Mouse (Mus musculus) G1E-ER4 (cell line): Measurements from ENCODE around the gene Btbd9. TPM values are rescaled to one million over a fixed set of nuclear protein-coding genes. Genes with fewer than 3 reads are reported as not detected.

Experiments used
- GATA1 ChIP-seq: IDR thresholded peaks from one replicate; pipeline ENCODE4 v1.8.0; 2012; ENCODE audit warnings: low read length, inconsistent platforms
- polyA plus RNA-seq: library from polyadenylated mRNA; stranded (reverse); fragments of >175 nt; gene quantifications from 2 replicates; pipeline ENCODE4 v1.2.3, GENCODE M21; 2012

The Btbd9 gene
- polyA plus RNA-seq, 1 experiment: 84.3 TPM

DNA sequence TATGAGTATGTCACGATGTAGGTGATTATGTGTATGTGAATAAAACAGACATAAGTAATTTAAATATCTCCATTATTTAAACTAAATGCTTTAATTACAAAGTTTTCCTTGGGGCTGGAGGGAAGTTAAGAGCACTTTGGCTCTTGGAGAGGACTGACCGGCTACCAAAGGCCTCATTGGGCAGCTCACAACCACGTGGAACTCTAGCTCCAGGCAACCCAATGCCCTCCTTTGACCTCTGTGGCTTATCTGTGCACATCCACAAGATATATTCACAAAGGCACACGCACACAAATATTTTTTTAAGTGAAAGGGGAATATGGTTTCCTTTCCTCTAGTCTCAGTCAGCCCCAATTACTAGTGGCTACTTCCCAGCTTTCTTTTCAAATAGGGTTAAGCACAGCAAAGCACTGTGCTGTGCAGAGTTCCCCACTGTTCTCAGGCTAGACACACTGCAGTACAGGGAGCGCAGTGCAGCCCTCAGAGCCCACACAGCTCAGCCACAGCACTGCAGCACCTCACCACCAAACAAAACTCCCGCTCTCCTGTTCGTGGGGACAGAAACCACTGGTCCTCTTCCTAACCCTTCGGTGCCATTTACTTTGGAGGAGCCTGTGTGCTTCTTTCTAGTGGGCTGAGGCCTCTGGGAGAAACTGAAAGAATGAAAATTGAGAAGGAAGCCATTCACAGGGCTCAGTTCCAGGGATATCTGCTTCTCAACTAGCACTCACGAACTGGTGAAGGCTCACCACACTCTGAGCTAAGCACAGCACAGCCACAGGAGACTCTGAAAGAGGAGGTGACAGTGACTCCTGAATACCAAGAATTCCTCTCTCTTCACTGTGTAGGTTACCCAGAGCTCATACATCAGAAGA lies 26.2 kb downstream of the Btbd9 start:
- no peak for TF ChIP-seq GATA1

DNA sequence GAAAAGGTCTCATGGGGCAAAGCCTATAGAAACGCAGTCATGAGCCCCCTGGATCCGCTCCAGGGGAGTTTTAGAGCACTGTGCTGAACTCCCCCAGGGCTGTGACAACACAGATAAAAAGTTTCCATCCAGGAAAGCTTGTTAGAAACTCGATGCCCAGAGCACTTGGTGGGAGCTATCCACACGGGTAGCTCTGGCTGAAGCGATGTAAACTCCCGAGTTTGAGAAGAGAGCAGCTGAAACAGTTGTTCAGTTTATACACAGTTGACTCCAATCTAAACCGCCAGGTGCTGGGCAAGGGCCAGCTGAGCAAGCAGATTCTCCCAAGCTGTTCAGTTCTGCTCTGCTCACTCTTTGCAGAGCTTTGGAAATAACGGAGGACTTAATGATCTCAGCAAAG lies 37.2 kb downstream of the Btbd9 start:
- TF ChIP-seq GATA1: no peak

DNA sequence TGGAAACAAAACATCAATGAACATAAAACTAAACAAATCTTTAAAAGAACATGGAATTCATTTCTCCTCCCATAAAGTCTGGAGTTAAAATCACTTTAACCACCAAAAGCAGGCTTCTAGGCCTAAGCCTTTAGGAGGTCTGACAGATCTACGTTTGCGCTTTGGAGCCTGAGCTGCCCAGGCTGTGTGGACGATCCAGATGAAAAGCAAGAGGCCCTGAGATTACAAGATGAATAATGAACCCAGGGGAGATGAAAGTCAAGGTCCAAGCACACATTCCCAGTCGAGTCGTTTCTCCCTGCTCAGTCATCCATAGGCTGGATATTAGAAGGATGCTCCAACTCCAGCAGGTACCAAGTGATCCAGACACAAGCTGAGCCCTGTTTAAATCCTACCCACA lies 39.6 kb downstream of the Btbd9 start:
- TF ChIP-seq GATA1: no peak

DNA sequence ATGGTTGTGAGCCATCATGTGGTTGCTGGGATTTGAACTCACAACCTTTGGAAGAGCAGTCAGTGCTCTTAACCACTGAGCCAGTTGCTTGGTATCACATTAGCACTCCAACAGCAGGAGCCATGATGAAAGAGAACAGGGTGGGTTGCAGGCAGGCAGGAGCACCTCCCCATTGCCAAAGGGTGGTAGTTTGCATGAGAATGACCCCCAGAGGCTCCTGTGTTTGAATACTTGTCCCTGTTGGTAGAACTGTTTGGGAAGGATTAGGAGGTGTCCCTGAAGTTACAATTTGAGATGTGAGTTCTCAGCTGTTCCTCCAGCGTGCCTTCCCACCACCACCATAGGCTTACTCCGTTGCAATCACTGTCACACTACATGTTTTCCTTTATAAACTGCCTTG lies 43.2 kb downstream of the Btbd9 start:
- TF ChIP-seq GATA1: no peak

DNA sequence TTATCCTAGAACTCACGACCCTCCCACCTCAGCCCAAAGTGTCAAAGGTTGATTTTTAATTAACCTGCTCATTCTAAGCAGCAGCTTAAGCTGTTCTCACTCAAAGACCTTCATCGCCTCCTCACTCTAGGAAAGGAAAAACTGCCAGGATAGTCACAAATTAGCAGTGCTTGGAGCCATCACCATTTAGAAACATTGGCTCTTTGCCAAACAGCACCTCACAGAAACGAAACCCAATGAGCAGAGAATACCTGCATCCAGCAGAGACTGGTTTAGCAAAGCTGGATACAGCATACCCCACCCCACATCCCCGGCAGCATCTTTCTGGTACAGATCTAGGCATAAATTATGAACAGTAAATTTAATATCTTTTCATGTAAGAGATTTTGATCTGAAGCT lies 45.7 kb downstream of the Btbd9 start:
- no peak for TF ChIP-seq GATA1

DNA sequence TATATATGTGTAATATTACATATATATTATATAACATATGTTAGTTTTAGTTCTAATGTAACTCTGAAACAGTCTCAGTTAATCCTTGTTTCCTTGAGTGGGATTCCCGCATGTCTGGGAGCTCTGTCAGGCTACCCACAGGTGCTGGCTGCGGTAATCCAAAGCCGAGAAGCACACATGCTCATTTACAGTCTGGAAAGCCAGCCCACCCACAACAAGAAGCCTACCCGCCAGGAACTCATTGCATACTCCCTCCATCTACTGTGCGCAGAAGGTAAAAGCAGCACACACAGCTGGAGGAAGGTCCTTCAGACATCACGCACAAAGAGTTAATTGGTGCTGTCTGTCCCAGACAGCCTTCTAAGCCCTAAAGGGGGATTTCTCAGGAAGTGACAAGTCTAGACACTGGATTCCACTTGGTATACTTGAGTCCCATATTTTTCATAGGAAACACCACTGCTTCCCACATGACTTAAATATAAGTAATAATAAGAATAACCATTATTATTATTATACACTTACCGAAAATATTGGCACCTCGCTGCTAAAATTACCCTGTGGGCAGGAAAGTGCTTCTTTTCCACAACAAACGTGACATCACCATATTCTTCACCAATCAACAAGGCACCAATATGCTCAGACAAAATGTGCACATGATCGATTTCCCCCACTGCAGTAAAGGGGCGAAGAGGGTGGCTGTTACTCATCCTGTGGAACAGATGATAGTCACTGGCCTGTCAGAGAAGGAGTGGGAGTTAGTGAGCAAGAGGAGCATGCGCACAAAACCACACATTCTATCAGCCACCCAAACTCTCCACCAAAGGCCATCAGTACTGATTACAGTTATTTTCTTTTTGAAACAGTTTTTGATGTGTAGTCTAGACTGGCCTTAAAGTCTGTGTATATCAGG lies 46.4 kb downstream of the Btbd9 start:
- TF ChIP-seq GATA1: no peak

DNA sequence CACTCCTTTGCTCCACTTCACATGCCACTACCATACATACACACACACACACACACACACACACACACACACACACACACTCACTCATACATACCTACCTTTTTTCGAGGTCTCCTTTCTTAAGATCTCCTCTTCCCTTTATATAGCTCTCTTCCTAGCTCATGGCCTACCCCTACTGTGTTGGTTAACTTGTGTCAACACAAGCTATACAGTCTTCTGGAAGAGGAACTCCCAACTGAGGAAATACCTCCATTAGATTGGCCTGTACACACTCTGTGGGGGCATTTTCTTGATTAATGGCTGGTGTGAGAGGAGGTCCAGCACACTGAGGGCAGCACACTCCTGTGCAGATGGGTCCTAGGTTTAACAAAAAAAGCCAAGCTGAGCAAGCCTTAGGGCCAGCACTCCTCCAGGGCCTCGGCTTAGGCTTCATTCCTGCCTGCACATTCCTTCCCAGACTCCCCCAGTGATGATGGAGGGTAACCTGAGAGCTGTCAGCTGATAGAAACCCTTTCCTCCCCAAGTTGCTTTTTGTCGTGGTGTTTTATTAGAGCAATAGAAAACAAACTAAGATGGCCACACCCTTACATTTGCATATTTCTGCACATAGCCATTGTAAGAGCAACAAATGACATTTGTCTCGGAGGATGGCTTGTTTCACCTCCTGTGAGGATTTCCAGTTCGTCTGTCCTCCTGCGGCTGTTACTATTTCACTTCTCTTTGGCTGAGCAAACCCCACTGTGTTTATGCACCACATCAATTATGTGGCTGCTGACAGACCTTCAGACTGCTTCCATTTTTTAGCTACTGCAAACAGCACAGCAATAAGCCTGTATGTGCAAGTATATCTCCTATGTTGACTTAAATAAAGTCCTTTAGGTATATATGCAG lies 50.6 kb downstream of the Btbd9 start:
- no peak for TF ChIP-seq GATA1

DNA sequence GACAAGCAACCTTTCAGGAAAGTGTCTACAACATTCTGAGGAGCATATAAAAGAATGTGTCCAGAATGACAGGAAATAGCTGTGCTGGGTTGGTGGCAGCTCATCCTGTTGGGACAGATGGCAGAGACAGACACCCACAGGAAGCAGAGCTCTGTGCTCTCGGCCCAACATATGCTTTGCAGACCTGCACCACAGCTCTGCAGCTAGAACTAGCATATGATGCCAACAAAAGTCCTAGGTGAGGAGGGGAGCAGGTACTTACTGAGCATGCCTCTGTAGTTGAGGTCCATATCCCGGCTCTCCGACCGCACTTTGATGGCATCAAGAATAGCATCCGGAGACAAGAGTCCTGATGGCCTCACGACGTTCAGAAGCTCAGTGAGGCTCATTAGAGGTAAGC lies 51.8 kb downstream of the Btbd9 start:
- no peak for TF ChIP-seq GATA1

DNA sequence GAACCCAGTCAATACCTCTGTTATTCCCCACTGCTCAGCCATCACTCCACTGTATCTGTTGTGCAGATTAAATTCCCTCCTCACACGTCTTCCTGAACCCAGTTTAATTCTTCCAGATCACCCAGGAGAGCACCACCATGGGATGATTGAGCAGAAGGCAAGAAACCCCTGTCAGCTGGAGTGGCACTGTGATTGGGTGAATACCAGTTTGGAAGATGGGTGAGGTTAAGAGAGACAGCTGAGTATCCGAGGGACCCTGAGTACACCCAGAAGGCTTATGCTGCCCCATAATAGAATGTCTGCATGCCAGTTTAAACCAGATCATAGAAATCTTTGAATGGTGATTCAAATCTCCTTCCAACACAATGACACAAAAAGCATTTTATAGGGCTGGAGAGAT lies 52.5 kb downstream of the Btbd9 start:
- TF ChIP-seq GATA1: no peak

DNA sequence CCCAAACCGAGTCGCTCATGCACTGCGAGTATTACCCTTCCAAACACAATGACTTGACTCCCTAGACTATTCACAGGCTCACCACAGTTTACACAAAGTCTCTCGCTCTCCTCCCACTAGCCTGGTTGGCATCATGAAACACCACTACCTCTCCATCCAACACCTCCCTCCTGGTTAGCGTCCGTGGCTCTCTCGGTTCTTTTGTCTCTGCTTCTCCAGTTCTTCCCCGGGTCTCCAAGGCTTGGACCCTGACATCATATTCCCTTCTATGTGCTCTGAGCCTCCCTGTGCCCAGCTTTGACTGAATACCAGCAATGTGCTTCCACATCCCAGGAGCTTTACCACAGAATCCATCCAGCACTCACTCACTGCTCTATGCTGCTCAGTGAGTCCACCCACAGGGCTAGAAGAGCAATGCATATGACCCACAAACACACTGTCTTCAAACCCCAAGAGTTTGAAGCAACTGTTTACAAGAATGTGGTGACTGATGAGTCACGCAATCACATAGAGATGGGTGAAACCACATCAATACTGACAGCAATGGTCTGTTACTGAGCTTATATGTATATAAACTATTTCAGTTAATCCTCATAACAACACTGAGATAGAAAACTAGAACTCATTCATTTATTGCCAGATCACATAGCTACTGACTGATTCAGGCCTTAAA lies 53.7 kb downstream of the Btbd9 start:
- no peak for TF ChIP-seq GATA1

DNA sequence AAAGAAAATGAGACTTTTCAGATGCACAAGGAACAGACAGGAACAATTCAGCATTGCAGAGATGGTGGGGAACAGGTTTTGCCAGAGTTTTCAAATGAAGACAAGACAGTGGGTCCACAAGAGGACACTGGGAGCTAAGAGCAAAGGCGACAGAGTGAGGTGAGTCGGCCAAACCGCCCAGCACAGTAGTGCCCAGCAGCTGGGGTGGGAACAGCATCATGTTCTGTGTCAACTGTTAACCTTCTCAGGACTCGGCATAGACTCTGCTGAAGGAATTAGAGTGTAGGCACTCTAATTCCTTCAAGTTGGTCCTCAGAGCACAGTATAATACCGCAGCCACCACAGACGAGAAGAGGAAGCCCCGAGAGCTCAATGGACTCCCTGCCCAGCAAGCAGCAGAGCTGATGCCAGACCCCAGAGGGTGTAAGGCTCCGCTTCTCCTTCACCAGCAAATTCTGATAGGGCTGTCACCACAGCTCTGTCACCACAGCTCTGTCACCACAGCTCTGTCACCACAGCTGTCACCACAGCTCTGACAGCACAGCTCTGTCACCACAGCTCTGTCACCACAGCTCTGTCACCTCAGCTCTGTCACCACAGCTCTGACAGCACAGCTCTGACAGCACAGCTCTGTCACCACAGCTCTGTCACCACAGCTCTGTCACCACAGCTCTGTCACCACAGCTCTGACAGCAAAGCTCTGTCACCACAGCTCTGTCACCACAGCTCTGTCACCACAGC lies 57.7 kb downstream of the Btbd9 start:
- TF ChIP-seq GATA1: no peak

DNA sequence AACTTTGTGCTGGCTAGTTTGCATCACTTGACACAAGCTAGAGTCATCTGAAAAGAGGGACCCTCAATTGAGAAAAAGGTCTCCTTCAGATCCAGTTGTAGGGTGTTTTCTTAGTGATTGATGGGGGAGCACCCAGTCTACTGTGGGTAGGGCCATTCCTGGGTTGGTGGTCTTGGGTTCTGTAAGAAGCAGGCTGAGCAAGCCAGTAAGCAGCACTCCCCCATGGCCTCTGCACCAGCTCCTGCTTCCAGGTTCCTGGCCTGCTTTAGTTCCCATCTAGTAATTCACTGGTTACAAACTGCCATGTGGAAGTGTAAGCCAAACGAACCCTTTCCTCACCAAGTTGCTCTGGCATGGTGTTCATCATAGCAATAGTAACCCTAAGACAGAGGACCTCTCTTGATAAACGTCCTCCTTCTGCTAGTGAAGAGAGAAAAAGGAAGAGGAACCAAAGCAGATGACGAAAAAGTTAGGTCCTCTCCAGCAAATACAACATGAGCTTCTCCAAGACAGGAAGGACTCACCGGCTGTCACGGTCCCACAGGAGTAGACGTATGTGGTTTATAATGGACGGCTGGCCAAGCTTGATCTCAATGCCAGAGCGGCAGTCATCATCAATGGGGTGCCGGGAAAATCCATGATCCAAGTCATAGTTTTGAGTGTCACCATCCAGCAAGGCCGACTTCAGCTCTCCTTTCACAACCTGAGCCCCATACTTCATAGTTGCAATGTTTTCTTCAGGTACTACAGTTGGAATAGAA lies 59.5 kb downstream of the Btbd9 start:
- TF ChIP-seq GATA1: no peak

DNA sequence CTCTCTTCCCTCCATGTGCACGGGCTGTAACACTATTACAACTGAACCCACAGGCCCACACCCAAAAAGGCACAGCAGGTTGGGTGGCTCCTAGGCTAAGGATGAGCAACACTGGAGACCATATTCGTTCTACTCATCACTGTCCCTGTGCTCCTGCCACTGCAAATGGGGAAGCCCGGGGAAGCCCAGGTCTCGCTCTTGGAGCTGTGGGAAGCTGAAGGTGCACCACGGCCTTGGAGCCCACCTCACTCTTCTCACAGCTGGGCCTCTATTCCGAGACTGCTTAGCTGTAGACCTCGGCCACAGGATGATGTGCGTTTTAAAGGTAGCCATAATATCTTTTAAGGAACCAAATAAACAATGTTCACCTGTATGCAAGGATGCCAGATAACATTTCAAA lies 60.9 kb downstream of the Btbd9 start:
- TF ChIP-seq GATA1: no peak

DNA sequence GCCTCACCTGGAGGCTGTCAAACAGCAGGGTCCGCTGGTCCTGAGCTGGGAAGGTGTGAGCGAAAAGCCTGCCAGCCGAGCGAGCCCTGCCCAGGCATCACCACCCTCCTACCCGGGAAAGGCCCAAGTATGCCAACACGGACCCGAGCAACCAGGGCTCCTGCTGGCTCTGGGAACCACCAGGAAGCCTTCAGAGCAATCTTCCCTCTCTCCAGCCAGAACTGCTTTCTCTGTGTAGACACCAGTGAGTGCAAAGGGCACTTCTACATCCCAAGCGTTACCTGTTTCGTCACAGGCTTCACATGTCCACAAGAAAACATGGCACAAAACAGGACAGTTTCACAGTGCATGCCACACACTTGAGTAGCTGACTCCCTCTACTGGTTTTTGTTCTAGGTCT lies 63.3 kb downstream of the Btbd9 start:
- TF ChIP-seq GATA1: no peak

DNA sequence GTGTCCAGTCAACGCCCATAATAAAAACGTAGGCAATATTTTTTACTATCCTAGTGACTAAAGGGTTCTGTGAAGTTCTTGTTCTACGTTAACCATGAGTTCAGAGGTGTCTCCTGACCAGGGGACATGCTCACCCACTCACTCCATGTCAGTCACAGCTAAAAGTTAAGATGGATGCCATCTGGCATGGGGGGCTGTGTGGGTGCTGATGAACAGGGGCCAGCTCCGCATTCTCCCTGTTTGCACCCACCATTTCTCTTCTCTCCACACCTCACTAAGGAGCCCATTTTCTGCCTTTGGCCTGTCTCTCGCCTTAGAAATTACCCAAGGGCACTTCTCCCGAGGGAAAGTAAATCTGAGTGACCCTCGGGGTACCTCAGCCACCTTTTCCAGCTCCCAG lies 63.8 kb downstream of the Btbd9 start:
- no peak for TF ChIP-seq GATA1
